Mouse (Mus musculus): ENCODE measurements at regions not wholly inside any gene's neighbourhood (a gene's known extent, or its start where the extent isn't known, plus 50 kb on each side); places are given as distances from the start of the nearest gene placed in this dataset.

- no peak for DNase-seq
Measured at GRCm38 (mm10) chr16:77444647-77445046, 157.2 kb downstream of the Gm11146 start.

- DNase-seq = peak; percentile 86
Measured at GRCm38 (mm10) chr16:77444006-77444405, 157.9 kb downstream of the Gm11146 start.

DNA sequence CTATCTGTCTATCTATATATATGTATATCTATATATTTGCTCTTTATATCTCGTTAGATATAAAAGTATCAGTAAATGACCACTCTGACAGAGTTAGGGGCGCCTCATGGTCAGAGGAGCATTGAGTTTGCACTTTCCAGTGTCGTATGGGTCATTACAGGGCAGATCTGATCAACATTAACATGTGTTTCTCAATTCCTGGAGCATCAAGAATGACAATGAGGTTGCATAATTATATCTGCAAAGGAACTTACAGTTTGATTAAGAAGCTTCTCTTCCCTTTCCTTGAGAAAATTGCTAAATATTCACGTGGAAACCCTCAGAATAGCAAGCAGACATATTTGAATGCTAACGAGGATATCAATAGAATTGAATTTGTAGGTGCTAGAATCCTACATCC, 158.6 kb downstream of the Gm11146 start:
- no peak for DNase-seq

DNA sequence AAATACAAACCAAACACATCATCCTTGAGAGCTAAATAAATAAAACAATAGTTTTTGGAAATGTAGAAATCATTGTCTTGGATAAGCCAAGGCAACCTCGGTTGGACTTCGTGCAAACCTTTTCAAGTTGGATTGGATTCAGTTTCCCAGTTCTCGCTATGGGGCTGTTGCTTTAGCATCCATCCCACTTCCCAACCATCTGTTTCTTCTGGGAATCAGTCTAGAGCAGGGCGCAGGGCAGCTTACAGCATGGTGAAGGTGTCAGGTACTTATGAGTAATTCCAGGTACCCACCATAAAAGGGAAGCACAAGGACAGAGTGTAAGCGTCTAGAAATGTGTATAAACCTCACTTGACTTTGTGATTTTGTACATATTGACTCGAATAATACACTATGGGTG, 159.0 kb downstream of the Gm11146 start:
- DNase-seq = peak; percentile 39

DNA sequence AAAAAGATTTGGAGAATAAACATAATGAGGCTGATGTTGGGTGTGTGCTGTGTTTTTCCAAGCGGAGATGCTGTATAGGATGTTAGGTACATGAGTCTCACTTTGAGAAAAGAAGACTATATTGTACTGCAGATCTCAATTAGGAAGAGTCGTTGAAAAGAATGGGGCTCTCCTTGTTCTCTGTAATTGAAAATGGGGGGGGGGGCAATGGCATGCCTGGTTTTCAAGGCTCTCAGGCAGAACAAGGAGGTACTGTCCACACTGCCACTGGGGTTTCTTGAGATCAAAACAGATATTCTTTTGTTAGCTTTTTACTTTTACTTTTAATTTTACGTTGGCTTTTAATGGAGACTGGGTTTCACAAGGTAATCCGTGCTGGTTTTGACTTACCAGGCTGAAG, 170.5 kb downstream of the Gm11146 start:
- DNase-seq = no peak

DNA sequence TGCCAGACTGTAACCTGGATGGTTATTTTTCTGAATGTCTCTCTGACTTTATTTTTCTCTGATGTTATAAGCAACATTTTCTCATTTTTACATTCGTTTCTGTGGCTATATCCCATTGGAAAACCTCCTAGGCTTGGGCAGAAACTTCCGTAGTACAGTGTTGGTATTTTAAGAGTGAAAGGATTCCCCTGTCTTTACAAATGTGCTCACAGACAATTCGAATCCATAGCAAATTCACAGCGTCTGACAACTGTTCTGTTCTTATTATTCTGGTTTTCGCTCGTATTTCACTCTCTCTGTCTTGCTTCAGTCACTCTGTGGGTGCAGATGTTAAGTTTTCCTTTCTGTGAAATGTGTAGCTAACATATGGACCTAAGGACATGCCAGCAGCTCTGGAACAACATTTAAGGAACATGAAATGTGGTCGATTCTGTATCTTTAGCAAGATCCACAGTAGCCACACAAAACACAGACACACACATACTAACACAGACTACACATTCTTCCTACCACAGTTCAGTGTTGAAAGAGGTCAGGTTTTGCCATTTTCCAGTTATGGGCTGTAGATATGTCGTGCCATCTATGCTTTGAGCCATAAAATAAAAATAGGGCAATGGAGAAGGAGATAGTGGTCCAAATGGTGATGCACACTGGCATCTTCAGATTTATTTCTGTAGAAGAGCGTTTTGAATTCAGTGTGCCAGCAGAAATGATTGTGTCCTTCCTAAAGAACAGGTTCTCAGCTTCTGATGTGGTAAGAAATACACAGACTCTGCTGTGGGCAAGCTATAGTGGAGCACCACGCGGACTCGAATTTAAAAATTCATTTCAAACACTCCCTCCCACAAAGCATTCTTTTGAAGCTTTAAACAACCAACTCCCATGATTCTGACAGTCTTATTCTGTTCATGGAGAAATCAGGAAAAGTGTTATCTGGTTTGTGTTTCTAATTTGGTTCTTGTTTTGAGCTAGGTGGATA, 179.2 kb downstream of the Gm11146 start:
- no peak for DNase-seq

DNA sequence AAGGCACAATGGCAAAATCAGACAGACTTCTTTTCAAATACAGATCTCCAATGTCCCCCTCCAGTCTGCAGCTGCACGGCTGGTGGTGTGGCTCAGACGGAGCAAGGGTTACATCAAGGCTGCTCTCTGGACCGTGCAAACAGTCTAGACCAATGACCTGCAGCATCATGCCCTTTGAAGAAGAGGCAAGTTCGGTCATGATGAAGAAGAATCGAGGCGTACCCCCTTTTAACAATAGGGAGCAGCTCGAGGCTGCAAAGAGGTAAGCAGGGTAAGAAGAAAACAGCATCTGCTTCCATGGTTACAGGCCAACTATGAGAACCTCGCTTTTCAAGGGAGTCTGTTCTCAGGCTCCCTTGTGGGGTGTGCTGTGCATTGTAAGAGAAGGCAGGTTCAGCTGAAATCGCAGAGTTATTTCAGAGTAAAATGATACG, 180.3 kb downstream of the Gm11146 start:
- no peak for DNase-seq

GRCm38 (mm10) chr16:77421001-77421400, 180.9 kb downstream of the Gm11146 start:
- DNase-seq = no peak

DNA sequence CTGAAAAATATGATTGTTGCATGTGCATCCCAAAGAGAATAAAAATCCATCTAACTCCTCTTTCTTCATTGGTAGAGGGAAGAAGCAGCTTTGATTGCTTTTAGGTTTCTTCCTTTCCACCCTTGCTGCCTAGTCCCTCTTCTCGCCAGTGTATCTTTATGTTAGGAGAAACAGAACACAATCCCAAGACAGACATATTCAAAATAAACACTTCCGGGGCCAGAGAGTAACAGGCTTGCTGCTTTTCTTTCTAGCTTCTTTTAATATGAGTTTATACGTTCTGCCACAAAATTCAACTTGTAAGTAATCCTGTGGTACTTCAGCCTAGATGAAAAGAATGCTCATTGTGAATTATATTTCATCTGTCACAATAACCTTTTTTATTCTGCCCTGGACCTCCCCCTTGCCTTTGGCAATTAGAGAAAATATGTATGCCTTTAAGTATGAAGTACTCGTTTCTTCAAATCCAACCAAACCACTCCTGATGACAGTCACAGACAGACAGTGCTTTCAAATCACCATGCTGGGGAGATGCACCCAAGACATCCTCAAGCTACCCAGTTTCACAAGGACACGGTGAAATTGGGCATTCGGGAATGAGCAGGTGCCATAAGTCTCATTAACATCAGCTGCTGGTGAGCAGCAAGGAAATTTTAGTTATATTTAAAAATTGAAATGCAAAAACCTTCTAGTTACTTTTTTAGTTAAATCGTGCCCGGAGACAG, 181.6 kb downstream of the Gm11146 start:
- no peak for DNase-seq

GRCm38 (mm10) chr16:77419116-77419735, 182.7 kb downstream of the Gm11146 start:
- DNase-seq = no peak

- no peak for DNase-seq
Measured at GRCm38 (mm10) chr16:77418486-77418885, 183.4 kb downstream of the Gm11146 start.

DNA sequence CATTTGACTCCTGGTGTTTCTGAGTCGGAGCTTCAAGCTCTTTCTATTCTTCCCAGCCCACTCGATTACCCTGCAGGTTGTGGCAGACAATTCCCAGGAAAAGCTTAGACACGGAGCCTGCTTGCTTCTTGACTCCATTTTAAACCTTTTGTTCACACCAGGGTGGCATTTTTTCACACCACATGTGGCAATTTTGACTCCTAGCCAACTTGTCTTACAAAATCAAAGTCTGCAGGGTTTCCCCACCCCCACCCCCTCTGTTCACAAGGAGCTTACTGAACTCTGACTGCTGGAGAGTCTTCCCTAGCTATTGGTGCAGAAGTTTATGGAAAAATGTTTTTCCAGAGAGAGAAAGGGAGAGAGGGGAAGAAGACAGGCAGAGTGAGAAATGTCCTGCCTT, 184.1 kb downstream of the Gm11146 start:
- DNase-seq = no peak

DNA sequence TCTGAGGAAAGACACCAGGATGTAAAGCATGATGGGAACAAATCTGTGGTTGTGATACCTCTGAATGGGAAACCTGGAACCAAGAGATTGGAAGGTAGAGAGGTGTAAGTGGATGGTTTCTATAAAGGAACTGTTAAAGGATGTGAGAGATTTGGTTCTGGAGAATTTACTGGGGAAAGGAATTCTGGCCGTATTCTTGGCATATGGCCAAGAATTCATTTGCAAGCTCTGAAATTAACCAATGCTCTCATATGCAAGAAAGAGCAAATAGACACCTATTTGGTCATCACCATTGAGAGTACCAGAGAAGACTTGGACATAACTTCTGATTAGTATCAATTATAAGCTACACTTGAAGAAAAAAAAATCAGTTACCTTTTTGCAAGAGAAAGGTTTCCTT, 187.3 kb downstream of the Gm11146 start:
- no peak for DNase-seq

DNA sequence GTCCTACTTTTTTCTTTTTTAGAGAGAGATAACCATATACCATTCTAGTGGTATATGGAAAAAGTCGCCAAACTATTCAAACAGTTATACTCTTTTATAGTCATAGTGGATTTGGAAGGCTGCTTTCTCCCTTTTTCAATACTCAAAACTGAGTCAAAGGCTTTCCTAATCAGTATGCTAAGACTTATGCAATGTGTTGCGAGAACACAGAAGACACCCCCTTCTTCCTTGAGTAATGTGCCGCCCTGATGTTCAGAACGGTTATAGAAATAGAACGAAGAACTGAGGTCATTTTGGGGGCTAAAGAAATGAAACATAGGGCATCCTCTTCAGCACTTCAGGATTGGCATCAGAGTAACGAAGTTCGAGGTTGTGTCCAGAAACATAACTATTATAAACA, 192.7 kb downstream of the Gm11146 start:
- no peak for DNase-seq

DNA sequence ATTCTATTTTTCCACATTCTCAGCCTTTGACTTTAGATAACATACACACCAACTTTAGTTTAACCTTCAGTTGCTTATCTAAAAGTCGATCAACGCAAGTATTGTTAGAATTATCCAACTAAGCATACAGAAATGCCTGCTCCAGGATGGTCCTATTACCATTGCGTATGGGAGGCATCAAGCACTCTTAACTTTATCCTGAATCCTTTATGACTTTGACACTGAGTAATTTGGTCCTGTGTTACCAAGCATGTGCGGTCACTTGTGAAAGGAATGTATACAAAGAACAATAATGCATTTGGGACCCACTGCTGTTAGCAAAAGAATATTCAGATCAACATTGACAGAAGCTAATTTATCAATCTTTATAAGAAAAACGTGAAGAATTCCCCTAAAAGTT, 194.9 kb downstream of the Gm11146 start:
- DNase-seq = no peak

DNA sequence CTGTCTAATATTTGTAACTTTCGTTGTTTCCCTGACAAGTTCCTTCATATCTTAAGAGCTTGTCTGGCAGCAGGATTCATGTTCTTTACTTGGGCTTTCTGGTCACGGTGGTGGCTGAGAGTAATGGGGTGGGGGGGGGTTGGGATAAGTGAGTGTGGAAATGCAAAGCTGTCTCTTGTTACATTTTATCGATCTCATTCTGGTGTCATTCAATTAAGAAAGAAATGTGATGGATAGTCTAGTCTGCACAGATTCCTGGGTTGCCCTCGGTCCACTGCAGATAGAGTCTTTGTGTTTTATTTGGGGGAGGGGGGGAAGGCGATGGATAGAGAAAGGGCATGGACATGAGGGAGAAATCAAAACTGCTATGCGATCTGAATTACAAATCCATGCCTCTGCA, 196.0 kb downstream of the Gm11146 start:
- DNase-seq = no peak

DNA sequence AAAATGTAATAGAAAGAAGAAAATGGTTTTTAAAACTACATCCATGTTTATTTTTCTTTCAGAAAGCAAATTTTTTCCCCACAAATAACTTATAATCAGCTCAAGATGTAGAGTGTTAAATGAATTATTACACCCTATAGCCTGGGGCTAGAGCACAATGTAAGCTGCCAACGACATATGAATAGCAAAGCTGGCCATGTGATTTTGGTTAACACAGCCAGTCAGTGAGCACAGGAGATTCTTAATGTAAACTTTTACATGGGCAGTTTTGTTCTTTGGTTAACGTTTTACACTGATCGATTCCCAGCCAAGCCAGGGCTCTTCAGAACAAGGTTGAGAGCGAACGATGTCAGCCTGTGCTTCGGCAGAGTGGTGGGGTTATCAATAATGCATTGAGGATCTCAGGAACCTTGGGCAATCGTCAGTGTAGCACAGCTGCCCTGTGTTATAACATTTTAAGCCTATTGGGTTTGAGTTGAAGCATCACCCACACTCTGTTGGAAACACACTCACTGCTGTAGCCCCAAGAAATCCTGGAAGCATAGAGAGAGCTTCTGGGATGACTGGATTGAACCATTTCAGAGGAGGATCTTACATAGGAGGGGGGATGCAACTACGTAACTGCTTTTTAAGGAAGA, 196.6 kb downstream of the Gm11146 start:
- DNase-seq = no peak

- DNase-seq = no peak
Measured at GRCm38 (mm10) chr16:77402711-77403280, 199.1 kb downstream of the Gm11146 start.

- no peak for DNase-seq
Measured at GRCm38 (mm10) chr16:77401185-77401943, 200.5 kb downstream of the Gm11146 start.

DNA sequence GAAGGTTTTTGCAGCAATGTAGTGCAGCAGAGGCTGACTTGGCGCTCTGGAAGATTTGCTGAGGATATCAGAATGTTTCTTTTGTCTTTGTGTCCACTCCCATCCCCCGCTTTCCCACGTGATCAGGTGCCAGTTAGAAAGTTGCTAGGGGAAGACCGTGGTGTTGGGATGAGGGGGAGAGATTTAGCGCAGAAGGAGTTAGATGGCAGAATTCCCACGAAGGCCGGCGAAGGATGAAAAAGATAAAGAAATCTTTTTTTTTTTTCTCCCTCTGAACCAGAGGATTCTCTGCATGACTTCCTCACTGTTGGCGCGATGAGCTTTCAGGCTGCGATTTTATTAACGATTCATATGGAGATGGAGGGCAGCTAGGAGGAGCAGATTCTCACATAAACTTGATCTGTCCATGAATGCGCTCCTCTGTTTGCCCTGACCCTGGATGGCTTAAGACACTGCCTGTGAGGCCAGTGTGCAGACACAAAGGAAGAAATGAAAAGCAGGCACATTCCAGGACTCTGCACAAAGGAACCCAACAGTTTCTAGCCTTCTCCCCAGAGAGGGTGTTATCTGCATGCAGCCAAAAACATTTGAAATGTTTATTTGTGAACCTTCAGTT, 201.5 kb downstream of the Gm11146 start:
- peak; percentile 62 for DNase-seq

- no peak for DNase-seq
Measured at GRCm38 (mm10) chr16:77399846-77400275, 202.0 kb downstream of the Gm11146 start.

All from cerebellum, adult 9-10 months (tissue).